Mouse (Mus musculus) CD4-positive helper T cell, adult 2 months (primary cell): ENCODE measurements around the gene Olfr730.

Experiments
- DNase-seq: peaks from one replicate; pipeline ENCODE4 v3.0.0-alpha.2; 2012; ENCODE audit warnings: low read depth, missing footprints, low spot score

Olfr730 gene

DNA sequence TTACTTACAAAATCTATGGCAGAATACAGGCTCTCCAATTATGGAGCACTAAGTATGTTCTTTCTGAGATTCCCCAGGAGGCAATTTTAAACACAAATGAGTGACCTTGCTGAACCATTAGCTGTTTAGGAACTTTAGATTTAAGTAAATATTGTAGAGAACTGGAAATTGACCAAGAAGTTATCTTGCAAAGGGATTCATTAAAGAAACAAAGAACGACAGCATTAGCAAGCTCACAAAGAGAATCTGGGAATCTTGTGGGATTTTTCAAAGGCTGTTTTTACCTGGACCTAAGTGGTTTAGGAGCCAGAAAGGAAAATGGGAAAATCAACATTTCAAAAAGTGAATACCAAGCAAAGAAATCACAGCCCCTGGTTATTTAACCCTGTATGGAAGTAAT lies at the start of gene Olfr730:
Gene Olfr730 (minus strand): TSS at position 101 of the 400 bp plus-strand sequence.
- DNase-seq = no peak

DNA sequence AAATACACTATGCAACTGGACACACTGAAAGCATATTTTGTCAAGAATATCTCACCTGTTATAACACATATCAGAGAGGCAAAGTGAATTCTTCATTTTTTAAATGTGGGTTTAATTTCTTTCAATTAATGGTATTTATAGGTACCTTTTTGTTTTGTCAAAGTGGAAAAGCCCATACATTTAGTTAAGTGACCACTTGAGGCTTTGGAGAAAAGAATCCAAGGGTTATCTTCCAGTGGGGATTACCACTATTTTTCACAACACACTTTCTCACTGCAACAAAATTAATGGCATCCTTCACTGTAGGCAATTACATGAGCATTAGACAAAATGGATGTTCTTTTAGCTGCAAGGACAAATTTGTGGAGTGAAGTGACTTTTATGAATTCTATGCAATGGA lies 35.2 kb downstream of the Olfr730 start, which contains the start of gene Olfr729:
Gene Olfr729 (minus strand): TSS at position 101 of the 400 bp plus-strand sequence.
- DNase-seq = no peak

GRCm38 (mm10) chr14:50142580-50142979 lies 45.4 kb downstream of the Olfr730 start, which contains the start of gene Olfr728:
Gene Olfr728 (minus strand): TSS chr14:50142680.
- no peak for DNase-seq
